Mouse (Mus musculus) v-Abl transformed pro-B cells (cell line): Measurements from ENCODE around the gene Tcf7l1.

Source experiments
- in situ Hi-C, 2 experiments: fragments of 400-800 bp; cut with MboI; formaldehyde crosslinking; loops; one replicate each; pipeline ENCODE4 v1.15.1; 2025; ENCODE audit not compliant: unreplicated experiment in 2 of 2

Tcf7l1 gene

DNA sequence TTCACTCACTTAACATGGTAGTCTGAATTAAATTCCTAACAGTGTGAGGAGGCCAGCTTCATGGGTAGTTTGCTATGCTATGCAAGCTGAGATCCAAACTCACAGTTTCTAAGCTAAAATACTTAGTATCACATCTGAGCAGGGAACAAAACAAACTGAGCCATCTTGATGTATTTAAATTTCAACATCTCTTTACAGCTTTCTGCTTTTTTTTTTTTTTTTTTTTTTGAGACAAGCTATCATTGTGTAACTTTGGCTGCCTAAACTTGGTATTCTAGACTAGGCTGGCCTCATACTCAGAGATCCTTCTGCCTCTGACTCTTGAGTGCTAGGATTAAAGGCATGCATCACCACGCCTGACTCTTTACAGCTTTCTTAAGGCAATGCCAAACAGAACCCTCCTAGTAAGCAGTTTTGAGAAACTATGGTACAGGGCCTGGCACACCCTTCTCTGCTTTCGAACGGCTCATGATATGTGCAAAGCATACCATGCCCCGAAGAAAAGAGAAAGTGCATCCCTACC is 180.3 kb downstream of the Tcf7l1 start:
- in situ Hi-C loops = no loop called here

DNA sequence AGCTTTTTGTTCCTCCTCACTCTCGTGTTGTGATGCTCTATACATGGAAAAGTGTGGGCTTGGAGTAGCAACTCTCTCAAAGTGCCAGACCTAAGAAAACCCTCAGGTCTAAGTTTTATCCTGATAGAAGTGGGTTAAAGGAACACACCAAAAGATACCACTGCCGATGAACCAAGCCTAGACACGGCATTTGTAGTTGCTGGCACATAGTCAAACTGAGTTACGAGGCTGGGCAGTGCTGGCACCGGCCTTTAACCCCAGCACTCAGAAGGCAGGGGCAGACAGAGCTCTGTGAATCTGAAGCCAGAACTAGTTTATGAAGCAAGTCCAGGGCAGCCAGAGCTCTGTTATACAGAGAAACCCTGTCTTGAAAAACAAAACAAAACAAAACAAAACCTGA is 181.4 kb downstream of the Tcf7l1 start:
- in situ Hi-C loops = no loop called here

DNA sequence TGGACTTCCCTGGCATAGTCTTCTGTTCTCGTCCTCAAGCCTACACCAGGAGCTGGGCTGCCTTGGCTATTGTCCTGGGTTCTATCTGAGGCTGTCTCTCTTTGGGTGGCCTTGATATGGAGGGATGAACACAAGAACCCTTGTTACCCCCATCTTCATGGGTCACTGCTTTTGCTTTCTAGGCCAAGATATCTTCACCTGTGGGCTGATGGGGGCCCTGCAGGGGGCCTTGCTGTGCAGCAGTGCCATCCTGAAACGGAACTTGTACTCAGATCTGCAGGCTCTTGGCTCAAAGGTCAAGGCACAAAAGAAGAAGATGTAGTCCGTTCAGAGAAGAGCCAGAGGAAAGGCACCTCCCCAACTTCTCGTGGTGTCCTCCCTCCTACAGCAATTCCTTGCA is 182.0 kb downstream of the Tcf7l1 start:
- in situ Hi-C loops = no loop called here

DNA sequence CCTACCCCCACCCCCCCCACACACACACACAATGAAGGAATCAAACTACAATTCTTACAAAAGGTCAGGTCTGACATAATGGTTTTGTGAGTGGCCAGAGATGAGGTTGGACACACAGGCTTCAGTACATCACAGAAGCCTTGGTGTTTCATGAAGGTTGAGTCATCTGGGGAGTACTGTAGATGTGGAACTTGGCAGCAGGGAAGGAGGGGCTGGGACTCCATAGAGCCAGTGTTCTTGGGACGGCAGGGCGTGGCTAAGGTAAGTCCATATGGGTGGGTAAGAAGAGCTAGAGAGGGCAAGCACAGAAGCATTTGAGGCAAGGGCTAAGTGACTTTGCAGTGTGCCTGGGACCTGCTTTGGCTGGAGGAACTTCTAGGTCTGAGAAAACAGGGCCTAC is 185.0 kb downstream of the Tcf7l1 start:
- in situ Hi-C loops = no loop called here

DNA sequence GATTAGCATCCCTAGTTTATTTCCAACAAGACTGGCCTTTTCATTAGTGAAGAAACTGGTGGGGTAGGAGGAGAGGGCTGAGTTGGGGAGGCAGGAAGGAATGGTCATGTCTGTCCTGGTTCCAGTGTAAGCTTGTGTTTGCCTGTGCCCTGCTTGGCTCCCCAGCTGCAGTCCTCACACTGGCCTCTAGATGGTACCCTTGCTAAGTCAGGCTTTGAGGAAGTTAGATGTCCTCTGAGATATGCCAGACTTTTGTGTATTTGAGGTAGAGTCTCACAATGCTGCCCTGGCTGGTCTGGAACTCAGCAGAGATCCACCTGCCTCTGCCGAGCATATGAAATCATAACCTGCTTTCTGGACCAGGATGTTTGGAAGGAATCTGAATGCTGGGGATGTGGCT is 187.3 kb downstream of the Tcf7l1 start:
- in situ Hi-C loops = no loop called here

DNA sequence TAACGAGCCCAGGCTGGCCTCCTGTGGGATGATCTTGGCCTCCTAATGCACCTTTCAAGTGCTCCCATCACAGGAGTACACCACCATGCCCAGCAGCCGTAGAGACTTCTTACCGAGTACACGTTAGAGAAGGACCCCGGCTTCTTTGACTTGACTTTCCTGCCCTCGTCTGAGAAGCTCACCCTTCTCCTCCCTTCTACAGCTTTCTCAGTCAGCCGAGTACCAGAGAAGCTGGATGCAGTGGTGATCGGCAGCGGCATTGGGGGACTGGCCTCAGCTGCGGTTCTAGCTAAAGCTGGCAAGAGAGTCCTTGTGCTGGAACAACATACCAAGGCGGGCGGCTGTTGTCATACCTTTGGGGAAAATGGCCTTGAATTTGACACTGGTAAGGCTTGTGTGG is 188.3 kb downstream of the Tcf7l1 start:
- in situ Hi-C loops = no loop called here

DNA sequence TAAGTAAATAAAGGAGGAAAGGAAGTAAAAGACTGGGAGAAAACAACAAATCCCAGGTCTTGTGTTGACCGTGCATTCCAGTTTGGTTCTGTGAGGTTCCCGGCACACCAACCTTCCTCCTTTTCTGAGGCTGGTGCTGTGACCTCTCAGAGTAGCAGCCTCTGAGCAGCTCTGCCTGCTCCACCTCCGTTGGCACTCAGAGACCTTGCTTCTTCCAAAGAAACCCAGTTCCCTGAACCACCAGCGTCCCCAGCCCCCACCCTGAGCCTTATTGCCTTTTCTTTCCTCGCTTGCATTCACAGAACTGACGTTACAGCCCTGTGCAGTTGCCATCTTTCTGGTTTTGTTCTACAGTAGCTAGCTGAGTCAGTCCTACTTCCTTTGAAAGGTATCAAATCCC is 188.8 kb downstream of the Tcf7l1 start:
- in situ Hi-C loops = no loop called here

DNA sequence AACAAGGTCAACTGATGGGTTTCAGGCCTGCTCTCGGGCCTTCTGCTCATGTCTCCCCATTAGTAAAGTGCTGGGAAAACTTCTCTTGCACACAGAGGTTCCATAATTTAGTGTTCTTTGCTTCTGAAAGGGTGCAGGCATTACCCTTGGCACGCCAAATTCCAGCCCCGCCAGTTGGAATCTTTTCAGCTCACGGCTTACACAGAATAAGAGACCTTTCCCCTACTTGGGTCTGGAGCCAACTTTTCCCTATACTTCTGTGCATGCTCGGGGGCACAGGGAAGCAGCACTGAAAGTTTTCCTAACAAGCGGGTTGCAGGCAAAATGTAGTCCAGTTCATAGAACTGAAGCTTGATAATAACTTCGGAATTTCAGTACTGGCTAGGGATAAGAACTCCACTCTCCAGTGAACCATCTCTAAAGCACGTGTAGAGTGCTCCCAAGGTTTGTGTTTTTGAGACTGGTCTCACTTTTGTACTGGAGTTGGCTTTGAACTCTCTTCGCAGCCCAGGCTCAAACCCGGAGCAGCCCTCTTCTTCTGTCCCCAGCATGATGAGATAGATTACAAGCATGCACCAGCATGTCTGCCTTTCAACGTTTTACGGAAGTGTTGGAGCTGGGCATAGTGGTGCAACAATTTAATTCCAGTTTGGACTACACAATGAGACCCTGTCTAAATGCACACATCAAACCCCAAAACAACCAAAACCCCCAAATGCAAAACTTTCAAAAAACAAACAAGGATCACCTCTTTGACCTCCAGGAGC is 190.1 kb downstream of the Tcf7l1 start:
- in situ Hi-C loops = no loop called here

DNA sequence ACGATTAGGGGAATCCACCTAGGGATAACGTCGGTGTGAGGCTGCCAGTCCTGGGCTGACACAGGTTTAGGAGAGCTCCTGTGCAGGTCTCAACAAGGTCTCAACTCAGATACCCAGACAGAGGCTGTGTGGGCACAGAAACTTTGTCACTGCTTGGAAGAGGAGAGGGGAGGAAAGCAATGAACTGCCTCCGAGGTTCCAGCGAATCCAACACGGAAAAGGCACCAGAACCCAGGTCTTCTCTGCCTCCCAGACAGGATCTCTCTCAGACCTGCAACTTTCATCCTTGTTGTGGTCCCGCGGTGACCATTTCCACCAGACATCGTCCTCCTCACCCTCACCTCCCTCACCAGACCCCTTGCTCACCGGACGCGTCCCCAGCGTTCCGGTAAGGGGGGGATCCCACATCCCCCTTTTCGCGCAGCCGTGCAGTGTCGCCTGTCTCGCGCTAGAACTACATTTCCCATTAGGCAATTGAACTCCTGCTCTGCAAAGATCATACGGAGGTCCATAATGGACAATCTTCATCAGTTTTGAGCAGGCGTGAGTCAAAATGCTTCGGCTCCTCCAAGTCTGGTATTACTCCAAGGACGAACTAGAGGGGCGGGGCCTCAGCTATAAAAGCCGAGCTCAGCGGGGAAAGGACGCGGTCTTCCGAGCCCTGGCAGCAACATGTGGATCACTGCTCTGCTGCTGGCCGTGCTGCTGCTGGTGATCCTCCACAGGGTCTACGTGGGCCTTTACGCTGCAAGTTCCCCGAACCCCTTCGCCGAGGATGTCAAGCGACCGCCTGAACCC is 190.9 kb downstream of the Tcf7l1 start, which contains the start of the genes Elmod3 and Retsat:
Gene Elmod3 (minus strand): TSS at position 458 of the 798 bp plus-strand sequence.
Gene Retsat (plus strand): TSS at position 520 of the 798 bp plus-strand sequence.
- in situ Hi-C loops = no loop called here

DNA sequence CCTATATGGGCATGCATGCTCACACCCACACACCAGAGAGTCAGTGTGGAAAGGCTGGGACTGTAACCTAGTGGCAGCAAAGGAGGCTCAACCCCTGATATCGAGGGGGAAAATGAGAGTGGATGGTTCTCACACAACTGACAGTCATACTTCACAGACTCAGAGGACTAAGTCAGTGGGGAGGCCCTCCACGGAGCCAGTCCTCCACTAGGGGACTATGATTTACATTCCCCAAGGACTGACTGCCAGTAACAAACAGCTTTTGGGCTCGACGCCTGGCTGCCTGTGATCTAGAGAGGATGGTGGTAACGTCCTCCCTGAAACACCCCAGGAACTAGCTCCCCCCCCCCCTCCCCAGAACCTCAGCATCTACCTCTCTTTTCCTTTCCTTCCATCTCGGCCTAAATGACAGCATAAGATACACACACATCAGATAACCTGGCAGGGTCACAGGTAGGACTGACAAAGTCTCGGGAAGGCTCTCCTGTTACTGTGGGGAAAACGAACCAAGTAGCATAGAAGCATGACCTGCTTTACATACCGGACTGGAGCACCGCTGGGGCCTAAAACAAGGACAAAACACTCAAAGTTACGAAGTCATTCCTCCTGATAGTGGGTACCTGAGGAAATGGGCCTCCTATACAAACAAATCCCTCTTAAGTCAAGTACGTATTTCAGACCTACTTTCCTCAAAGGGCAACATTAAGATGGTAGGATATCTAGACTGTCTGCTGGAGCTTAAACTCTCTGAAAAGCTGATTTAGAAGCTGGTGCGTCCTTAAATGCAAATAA is 191.8 kb downstream of the Tcf7l1 start:
- in situ Hi-C loops = no loop called here

DNA sequence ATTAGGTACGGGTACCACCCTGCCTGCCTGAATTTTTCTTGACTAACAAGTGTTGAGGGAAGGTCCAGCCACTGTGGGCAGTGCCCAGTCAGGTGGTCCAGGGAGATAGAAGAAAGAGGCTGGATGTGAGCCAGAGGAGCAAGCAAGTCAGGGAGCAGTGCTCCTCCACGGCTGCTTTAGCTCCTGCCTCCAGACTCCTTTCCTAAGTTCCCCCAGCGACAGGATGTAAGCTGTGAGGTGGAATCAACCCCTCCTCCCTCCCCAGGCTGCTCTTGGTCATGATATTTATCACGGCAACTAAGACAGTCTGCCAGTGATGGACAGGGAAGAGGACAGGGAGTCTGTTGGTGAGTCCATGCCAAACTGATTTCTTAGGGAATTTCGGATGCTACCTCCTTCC is 195.1 kb downstream of the Tcf7l1 start:
- in situ Hi-C loops = no loop called here

DNA sequence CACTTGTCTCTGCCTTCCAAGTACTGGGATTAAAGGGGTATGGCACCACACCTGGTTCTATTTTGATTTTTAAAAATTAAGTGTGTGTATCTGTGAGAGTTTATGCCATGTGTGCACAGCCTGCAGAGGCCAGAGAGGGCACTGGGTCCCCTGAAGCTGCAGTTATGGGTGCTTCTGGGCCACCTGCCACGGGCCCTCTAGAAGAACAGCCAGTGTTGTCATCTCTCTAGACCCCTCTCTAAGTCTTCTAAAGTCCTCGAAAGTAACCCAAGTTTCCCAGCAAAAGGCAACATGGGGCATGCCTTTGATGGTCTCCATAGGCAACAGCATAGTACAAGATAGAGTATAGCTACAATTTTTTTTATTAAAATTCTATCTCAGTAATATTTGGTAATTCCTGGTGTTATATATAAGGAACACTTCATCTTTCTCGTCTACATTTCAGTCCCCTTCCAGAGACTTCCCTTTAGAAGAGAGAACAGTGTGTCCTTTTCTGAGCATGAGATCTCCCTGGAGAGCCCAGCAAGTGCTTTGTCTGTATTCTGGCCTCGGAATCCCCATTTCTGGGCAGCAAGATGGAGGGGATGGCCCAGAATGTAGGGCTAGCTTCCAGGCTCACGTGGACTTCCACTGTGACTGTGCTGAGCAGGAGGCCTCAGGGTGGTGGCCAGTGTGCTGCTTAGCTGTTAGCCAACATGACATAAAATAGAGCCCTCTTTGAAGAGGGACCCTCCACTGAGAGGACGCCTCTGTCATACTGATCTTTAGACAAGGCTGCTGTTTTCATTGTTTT is 195.8 kb downstream of the Tcf7l1 start:
- in situ Hi-C loops = no loop called here

DNA sequence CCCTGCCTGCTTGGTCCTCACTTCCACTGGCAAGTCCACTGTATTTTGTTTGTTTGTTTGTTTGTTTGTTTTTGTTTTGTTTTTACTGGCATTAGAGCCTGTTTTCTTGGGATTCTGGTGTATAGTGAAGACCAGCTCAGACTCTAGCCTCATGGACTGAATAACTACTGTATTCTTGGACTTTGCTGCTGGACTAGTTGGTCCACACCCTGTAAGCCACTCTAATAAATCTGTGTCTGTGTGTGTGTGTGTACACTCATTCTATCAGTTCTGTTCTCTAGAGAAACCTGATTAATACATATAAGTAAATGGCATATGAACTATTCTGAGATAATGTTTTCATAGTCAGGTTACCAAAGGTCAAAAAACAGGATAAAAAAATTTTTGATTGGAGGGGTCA is 198.9 kb downstream of the Tcf7l1 start:
- in situ Hi-C loops = no loop called here

DNA sequence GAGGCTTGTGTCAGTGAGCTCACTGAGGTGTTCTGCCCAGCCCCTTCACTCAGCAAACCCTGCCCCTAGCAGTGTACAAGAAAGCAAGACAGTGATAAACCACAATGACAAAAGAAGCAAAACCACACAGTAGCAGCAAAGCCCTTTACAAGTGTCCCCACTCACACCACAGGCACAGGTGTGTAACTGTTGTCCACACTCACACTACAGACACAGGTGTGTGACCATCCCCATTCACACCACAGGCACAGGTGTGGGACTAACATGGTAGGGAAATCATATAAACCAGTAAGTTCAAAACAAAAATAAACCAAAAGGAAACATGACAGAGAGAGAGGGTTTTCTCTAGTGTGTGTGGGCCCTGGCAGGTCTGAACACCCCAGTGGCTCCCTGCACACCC is 200.7 kb downstream of the Tcf7l1 start:
- in situ Hi-C loops = no loop called here

DNA sequence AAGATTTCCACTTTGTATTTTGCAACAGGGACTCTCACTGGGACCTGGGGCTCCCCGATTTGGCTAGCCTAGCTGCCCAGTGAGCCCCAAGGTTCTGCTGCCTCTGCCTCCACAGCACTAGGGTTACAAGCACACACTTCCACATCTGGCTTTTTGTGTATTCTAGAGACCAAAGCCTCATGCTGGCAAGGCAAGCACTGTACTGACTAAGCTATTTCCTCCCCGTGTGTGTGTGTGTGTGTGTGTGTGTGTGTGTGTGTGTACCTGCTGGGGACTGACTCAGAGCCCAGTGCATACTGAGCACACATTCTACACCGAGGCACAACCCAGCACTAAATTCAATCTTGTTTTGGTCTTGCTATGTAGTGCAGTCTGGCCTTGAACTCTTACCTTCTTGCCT is 202.4 kb downstream of the Tcf7l1 start:
- in situ Hi-C loops = no loop called here

DNA sequence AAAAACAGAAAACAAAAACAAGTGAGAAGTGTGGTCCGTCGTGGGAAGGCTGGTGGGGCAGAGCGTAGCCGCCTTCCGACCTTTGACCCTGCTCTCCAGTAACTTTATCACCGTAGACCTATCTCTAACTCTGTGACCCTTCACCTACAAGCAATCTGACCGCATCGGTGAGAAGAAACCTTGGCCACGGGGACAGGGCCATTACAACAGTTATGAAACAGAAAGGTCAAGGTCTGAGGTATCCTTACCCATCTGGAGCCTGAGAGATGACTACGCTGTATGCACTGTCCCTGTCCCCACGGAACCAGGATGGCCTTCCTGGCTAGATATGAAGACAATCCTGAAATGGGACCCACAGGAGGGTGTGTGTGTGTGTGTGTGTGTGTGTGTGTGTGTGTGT is 204.9 kb downstream of the Tcf7l1 start:
- in situ Hi-C loops = no loop called here

DNA sequence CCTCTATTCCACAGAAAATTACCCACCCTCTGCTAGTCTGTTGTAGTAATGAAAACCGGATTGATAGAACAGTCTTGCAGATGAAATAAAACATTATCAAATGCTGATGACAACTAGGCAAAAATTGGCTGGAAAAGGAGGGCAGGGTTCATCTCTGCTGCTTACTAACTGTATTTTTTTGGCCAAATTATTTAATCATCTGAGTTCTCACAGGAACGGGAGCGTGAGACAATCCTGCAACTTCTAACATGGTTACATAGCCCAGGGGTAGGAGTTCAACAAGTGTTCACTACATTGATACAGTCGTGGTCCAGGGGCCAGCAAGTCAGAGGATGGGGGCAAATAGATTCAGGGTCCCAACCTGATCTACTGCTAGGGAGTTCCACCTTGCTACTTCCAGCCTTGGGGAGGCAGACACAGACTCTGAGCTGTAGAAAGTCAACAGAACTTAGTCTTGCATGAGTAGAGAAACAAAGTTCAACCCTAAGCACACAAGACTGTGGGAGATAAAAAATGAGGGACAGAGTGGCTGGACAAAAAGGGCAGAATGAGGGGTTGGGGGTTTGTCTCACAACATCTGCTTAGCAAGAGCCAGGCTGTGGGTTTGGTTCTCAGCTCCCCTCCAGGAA is 205.7 kb downstream of the Tcf7l1 start:
- in situ Hi-C loops = no loop called here

DNA sequence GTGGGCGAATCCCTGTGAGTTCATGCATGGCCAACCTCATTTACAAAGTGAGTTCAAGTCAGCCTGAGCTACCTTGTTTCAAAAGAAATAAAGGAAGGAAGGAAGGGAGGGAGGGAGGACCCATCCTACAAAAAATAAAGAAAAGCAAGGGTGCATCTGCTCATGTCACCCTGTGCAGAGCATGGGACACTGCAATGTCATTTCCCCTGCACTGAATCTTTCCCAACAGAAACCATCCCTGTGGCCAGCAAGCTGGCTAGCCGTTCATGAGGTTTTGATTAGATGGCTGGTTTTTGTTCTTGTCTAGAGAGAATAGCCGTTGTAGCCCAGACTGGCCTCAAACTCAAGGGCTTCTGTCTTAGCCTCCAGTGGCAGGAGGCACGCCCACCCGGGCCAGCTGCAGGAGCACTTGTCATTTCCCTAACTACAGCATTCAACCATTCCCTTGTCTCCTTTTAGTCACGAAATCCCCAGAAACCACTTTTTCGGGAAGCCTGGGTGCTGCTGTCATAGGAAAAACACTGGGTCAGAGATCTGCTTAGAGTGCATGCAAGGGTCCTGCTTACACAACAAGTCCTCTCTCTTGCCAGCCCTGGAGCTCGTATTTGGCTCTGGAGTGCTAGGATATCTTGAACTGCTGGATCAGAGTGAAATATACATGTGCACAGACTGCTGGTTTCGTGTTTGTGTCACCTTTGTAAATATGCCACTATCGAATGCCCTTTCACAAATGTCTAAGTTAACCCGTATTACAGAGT is 207.2 kb downstream of the Tcf7l1 start:
- in situ Hi-C loops = no loop called here
